Mouse (Mus musculus) embryonic facial prominence, embryonic 14.5 days (tissue): ENCODE data around the gene Fam193a. TPM values are rescaled to one million over a fixed set of nuclear protein-coding genes. Genes with fewer than 3 reads are reported as not detected.

Source experiments
- ATAC-seq: fragments of 200-750 bp; cut with Nextera tagmentation; 2 replicates; pipeline ENCODE4 v1.8.0; 2017; ENCODE audit warnings: low read depth, moderate number of reproducible peaks, moderate TSS enrichment
- DNase-seq: peaks from one replicate; pipeline ENCODE4 v3.0.0-alpha.2; 2015; ENCODE audit warnings: low spot score
- H3K27ac ChIP-seq: fragments of 300-500 bp; sonication (generic); replicated peaks from 2 replicates; pipeline ENCODE4 v1.5.1; 2014; ENCODE audit warnings: low read depth, mild to moderate bottlenecking, low read length, moderate library complexity
- H3K27me3 ChIP-seq: fragments of 300-500 bp; sonication (generic); replicated peaks from 2 replicates; pipeline ENCODE4 v1.6.1; 2014; ENCODE audit warnings: low read length; ENCODE audit not compliant: control insufficient read depth, insufficient read depth
- H3K36me3 ChIP-seq: fragments of 300-500 bp; sonication (generic); 2 replicates; pipeline ENCODE4 v1.6.1; 2014; ENCODE audit warnings: low read length, mixed read lengths; ENCODE audit not compliant: control insufficient read depth, insufficient read depth
- H3K4me1 ChIP-seq: fragments of 300-500 bp; sonication (generic); 2 replicates; pipeline ENCODE4 v1.6.1; 2014; ENCODE audit warnings: antibody characterized with exemption, low read length; ENCODE audit not compliant: control insufficient read depth, insufficient read depth
- H3K4me2 ChIP-seq: fragments of 300-500 bp; sonication (generic); 2 replicates; pipeline ENCODE4 v1.6.1; 2014; ENCODE audit warnings: low read depth, mild to moderate bottlenecking, low read length, moderate library complexity, mixed read lengths
- H3K4me3 ChIP-seq: fragments of 300-500 bp; sonication (generic); 2 replicates; pipeline ENCODE4 v1.5.1; 2014; ENCODE audit warnings: low read depth, mild to moderate bottlenecking, low read length
- H3K9ac ChIP-seq: fragments of 300-500 bp; sonication (generic); 2 replicates; pipeline ENCODE4 v1.6.1; 2014; ENCODE audit warnings: low read depth, mild to moderate bottlenecking, low read length, moderate library complexity, mixed read lengths
- H3K9me3 ChIP-seq: fragments of 300-500 bp; sonication (generic); 2 replicates; pipeline ENCODE4 v1.6.1; 2016; ENCODE audit warnings: low read length; ENCODE audit not compliant: control insufficient read depth
- WGBS: fragments of 180-500 bp; shearing (Covaris S2); extraction: QIAGEN DNeasy Blood & Tissue Kit; methylation state at CpG from one replicate; pipeline ENCODE4 v1.1.7; 2014; 5-methylcytosine and 5-hydroxymethylcytosine counted together
- polyA plus RNA-seq: library from polyadenylated mRNA; unstranded; fragments of >200 nt; fragmentation: Nextera tagmentation; extraction: Ambion mirVana; gene quantifications from 2 replicates; pipeline ENCODE4 v1.2.1, GENCODE M21; 2014

The Fam193a gene
- polyA plus RNA-seq, 1 experiment from 2014 or later = 15.2 TPM

GRCm38 (mm10) chr5:34419188-34419587 lies 49.5 kb downstream of the Fam193a start:
- Histone ChIP-seq H3K27me3 (no peaks in the 10 kb centered on the region), H3K9ac (no peak overlapping the region), H3K4me2 (no peak overlapping the region), H3K4me1 (0 out of 2 replicates have a peak, but pooled peaks cover 3% of the 10 kb centered on the region), H3K4me3 (no peak overlapping the region), H3K27ac (no peak overlapping the region), H3K9me3 (no peaks in the 10 kb centered on the region), H3K36me3 (peaks cover 42% of the 10 kb centered on the region)
- DNase-seq = no peak
- ATAC-seq = no peak
- 89% methylated on average over 1 of the region's 1 CpGs for WGBS

GRCm38 (mm10) chr5:34430776-34431175 lies 61.0 kb downstream of the Fam193a start:
- ATAC-seq (0 out of 2 replicates have a peak, but pooled peaks have one; percentile 37), DNase-seq (no peak)

GRCm38 (mm10) chr5:34433786-34434185 lies 64.1 kb downstream of the Fam193a start:
- H3K27ac ChIP-seq = no peak overlapping the region
- ATAC-seq (no peak), DNase-seq (no peak)
- H3K4me3 ChIP-seq = no peak overlapping the region
- H3K4me2 ChIP-seq = no peak overlapping the region
- H3K9ac ChIP-seq = no peak overlapping the region
- H3K36me3 ChIP-seq = peaks cover 93% of the 10 kb centered on the region
- no peaks in the 10 kb centered on the region for H3K27me3 ChIP-seq
- 89% methylated on average over 1 of the region's 1 CpGs for WGBS
- H3K9me3 ChIP-seq = no peaks in the 10 kb centered on the region
- no peaks in the 10 kb centered on the region for H3K4me1 ChIP-seq

More at GRCm38 (mm10) chr5:34430776-34431175, 61.0 kb downstream of the Fam193a start:
- no peak overlapping the region for H3K4me3 ChIP-seq
- no peaks in the 10 kb centered on the region for H3K4me1 ChIP-seq
- 77% methylated on average over 3 of the region's 3 CpGs for WGBS
- no peaks in the 10 kb centered on the region for H3K27me3 ChIP-seq
- H3K27ac ChIP-seq = no peak overlapping the region
- H3K4me2 ChIP-seq = no peak overlapping the region
- no peaks in the 10 kb centered on the region for H3K9me3 ChIP-seq
- no peak overlapping the region for H3K9ac ChIP-seq
- H3K36me3 ChIP-seq = peaks cover 89% of the 10 kb centered on the region

- DNase-seq = no peak
Observed at GRCm38 (mm10) chr5:34434241-34434640, 64.5 kb downstream of the Fam193a start.

GRCm38 (mm10) chr5:34438052-34438451 lies 68.3 kb downstream of the Fam193a start:
- H3K9me3 ChIP-seq = no peaks in the 10 kb centered on the region
- H3K4me2 ChIP-seq = no peak overlapping the region
- H3K27ac ChIP-seq = no peak overlapping the region
- WGBS = 91% methylated on average over 4 of the region's 4 CpGs
- H3K9ac ChIP-seq = no peak overlapping the region
- peaks cover 93% of the 10 kb centered on the region for H3K36me3 ChIP-seq
- H3K4me3 ChIP-seq = no peak overlapping the region
- no peaks in the 10 kb centered on the region for H3K4me1 ChIP-seq
- no peak for DNase-seq
- H3K27me3 ChIP-seq = no peaks in the 10 kb centered on the region
- ATAC-seq = no peak

More at GRCm38 (mm10) chr5:34434241-34434640, 64.5 kb downstream of the Fam193a start:
- Histone ChIP-seq H3K27ac (no peak overlapping the region), H3K4me2 (no peak overlapping the region), H3K36me3 (peaks cover 94% of the 10 kb centered on the region), H3K9ac (no peak overlapping the region), H3K9me3 (no peaks in the 10 kb centered on the region), H3K4me3 (no peak overlapping the region), H3K27me3 (no peaks in the 10 kb centered on the region), H3K4me1 (no peaks in the 10 kb centered on the region)
- no peak for ATAC-seq
- WGBS = 93% methylated on average over 3 of the region's 3 CpGs

GRCm38 (mm10) chr5:34438659-34439058 lies 68.9 kb downstream of the Fam193a start:
- no peak overlapping the region for H3K4me2 ChIP-seq
- H3K27me3 ChIP-seq = no peaks in the 10 kb centered on the region
- no peak overlapping the region for H3K9ac ChIP-seq
- WGBS = 75% methylated on average over 1 of the region's 1 CpGs
- H3K36me3 ChIP-seq = peaks cover 93% of the 10 kb centered on the region
- no peaks in the 10 kb centered on the region for H3K9me3 ChIP-seq
- ATAC-seq (0 out of 2 replicates have a peak, but pooled peaks have one; percentile 44), DNase-seq (no peak)
- no peak overlapping the region for H3K4me3 ChIP-seq
- no peaks in the 10 kb centered on the region for H3K4me1 ChIP-seq
- no peak overlapping the region for H3K27ac ChIP-seq

- no peaks in the 10 kb centered on the region for H3K9me3 ChIP-seq
- H3K4me1 ChIP-seq = no peaks in the 10 kb centered on the region
- H3K27ac ChIP-seq = no peak overlapping the region
- H3K27me3 ChIP-seq = no peaks in the 10 kb centered on the region
- H3K36me3 ChIP-seq = peaks cover 94% of the 10 kb centered on the region
- H3K9ac ChIP-seq = no peak overlapping the region
- 89% methylated on average over 2 of the region's 2 CpGs for WGBS
- ATAC-seq = no peak
- DNase-seq = no peak
- H3K4me3 ChIP-seq = no peak overlapping the region
- H3K4me2 ChIP-seq = no peak overlapping the region
Observed at GRCm38 (mm10) chr5:34439768-34440167, 70.0 kb downstream of the Fam193a start.

GRCm38 (mm10) chr5:34441797-34442196 lies 72.1 kb downstream of the Fam193a start:
- Histone ChIP-seq H3K27me3 (no peaks in the 10 kb centered on the region), H3K9me3 (no peaks in the 10 kb centered on the region), H3K27ac (no peak overlapping the region), H3K4me1 (no peaks in the 10 kb centered on the region), H3K36me3 (peaks cover 97% of the 10 kb centered on the region), H3K4me3 (no peak overlapping the region), H3K4me2 (no peak overlapping the region), H3K9ac (no peak overlapping the region)
- ATAC-seq (no peak), DNase-seq (no peak)
- whole genome bisulfite sequencing = 93% methylated on average over 2 of the region's 2 CpGs

- no peak for DNase-seq
Observed at GRCm38 (mm10) chr5:34446207-34446606, 76.5 kb downstream of the Fam193a start.

More at GRCm38 (mm10) chr5:34446207-34446606, 76.5 kb downstream of the Fam193a start:
- H3K36me3 ChIP-seq = peaks cover 84% of the 10 kb centered on the region
- no peaks in the 10 kb centered on the region for H3K9me3 ChIP-seq
- H3K4me2 ChIP-seq = no peak overlapping the region
- H3K4me1 ChIP-seq = no peaks in the 10 kb centered on the region
- no peak overlapping the region for H3K4me3 ChIP-seq
- H3K9ac ChIP-seq = no peak overlapping the region
- no peak for ATAC-seq
- 79% methylated on average over 9 of the region's 9 CpGs for WGBS
- no peak overlapping the region for H3K27ac ChIP-seq
- H3K27me3 ChIP-seq = no peaks in the 10 kb centered on the region
